Mouse (Mus musculus) limb, embryonic 11.5 days (tissue): Measurements from ENCODE around the gene Adssl1. TPM values are rescaled to one million over a fixed set of nuclear protein-coding genes. Genes with fewer than 3 reads are reported as not detected.

ENCODE experiments used
- ATAC-seq: fragments of 200-750 bp; cut with Nextera tagmentation; 2 replicates; pipeline ENCODE4 v1.8.0; 2017; ENCODE audit warnings: low read depth; ENCODE audit not compliant: insufficient number of reproducible peaks, low FRiP score, low TSS enrichment
- DNase-seq: peaks from one replicate; pipeline ENCODE4 v3.0.0-alpha.2; 2015; ENCODE audit warnings: low spot score
- H3K27ac ChIP-seq: fragments of 300-500 bp; sonication (generic); replicated peaks from 2 replicates; pipeline ENCODE4 v1.5.1; 2014; ENCODE audit warnings: low read depth, mild to moderate bottlenecking, low read length
- H3K27me3 ChIP-seq: fragments of 300-500 bp; sonication (generic); 2 replicates; pipeline ENCODE4 v1.6.1; 2014; ENCODE audit warnings: mild to moderate bottlenecking, low read length, mixed read lengths; ENCODE audit not compliant: control insufficient read depth, insufficient read depth
- H3K36me3 ChIP-seq: fragments of 300-500 bp; sonication (generic); 2 replicates; pipeline ENCODE4 v1.6.1; 2014; ENCODE audit warnings: mild to moderate bottlenecking, low read length, moderate library complexity, mixed read lengths; ENCODE audit not compliant: control insufficient read depth, insufficient read depth
- H3K4me1 ChIP-seq: fragments of 300-500 bp; sonication (generic); 2 replicates; pipeline ENCODE4 v1.6.1; 2014; ENCODE audit warnings: low read length, mixed read lengths; ENCODE audit not compliant: control insufficient read depth, insufficient read depth
- H3K4me2 ChIP-seq: fragments of 300-500 bp; sonication (generic); 2 replicates; pipeline ENCODE4 v1.6.1; 2014; ENCODE audit warnings: low read depth, mild to moderate bottlenecking, moderate library complexity; ENCODE audit not compliant: severe bottlenecking
- H3K4me3 ChIP-seq: fragments of 300-500 bp; sonication (generic); 2 replicates; pipeline ENCODE4 v1.5.1; 2014; ENCODE audit warnings: low read depth, low read length
- H3K9ac ChIP-seq: fragments of 300-500 bp; sonication (generic); 2 replicates; pipeline ENCODE4 v1.6.1; 2014; ENCODE audit warnings: mild to moderate bottlenecking, low read length
- H3K9me3 ChIP-seq: fragments of 300-500 bp; sonication (generic); 2 replicates; pipeline ENCODE4 v1.6.1; 2016; ENCODE audit warnings: low read length; ENCODE audit not compliant: control insufficient read depth
- WGBS: fragments of 180-500 bp; shearing (Covaris S2); extraction: QIAGEN DNeasy Blood & Tissue Kit; methylation state at CpG from one replicate; pipeline ENCODE4 v1.1.7; 2014; 5-methylcytosine and 5-hydroxymethylcytosine counted together
- polyA plus RNA-seq: library from polyadenylated mRNA; unstranded; fragments of >200 nt; fragmentation: Nextera tagmentation; extraction: Ambion mirVana; gene quantifications from 2 replicates; pipeline ENCODE4 v1.2.1, GENCODE M21; 2014

The Adssl1 gene
- polyA plus RNA-seq, 1 experiment from 2014 or later, result 4.4 TPM

DNA sequence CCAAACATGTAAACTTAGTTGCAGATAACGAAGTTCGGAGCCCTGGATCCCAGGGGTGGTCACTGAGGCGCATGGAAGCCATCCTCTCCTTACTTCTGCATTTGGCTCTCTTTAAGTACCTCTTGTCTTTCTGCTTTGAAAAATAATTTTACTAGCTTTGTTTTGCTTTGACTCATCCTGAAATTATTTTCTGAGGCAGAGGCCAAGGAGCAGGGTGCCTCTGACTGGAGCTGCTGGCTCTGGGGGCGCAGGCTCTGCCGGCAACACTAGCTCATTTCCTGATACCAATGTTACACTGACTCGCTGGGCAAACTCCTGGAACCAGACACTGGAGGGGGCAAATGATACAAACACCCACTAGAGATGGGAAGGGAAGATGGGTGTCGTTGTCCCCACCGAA, 39.9 kb upstream of the Adssl1 start:
- DNase-seq, result no peak

DNA sequence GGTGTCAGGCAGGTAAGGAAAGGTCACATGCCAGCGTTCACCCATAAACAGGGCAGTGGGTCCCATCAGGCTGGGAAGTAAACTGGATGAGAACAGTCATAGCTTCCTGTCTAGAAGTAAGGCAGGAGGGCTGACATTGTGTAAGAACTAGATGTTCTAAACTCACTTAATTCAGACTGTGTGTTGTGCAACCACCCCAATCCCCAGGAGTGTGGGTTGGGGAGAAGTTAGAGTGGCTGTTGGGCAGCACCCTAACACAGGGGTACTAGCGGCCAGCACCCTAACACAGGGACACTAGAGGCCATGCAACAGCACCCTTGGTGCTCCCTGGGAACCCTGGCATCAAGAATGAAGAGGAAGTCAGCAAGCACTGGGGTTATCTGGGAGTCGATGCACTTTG, 38.7 kb upstream of the Adssl1 start:
- Histone ChIP-seq H3K4me1 (peaks cover 7% of the 10 kb centered on the region), H3K9me3 (no peaks in the 10 kb centered on the region), H3K27me3 (no peaks in the 10 kb centered on the region), H3K4me2 (no peak overlapping the region), H3K27ac (no peak overlapping the region), H3K4me3 (no peak overlapping the region), H3K36me3 (no peaks in the 10 kb centered on the region), H3K9ac (no peak overlapping the region)
- no peak for ATAC-seq
- no peak for DNase-seq
- 79% methylated on average over 3 of the region's 3 CpGs for WGBS

More for the DNA sequence above, 39.9 kb upstream of the Adssl1 start:
- Histone ChIP-seq H3K9me3 (no peaks in the 10 kb centered on the region), H3K4me1 (peaks cover 7% of the 10 kb centered on the region), H3K4me2 (no peak overlapping the region), H3K9ac (no peak overlapping the region), H3K36me3 (no peaks in the 10 kb centered on the region), H3K4me3 (no peak overlapping the region), H3K27me3 (no peaks in the 10 kb centered on the region), H3K27ac (no peak overlapping the region)
- ATAC-seq, result no peak
- 86% methylated on average over 8 of the region's 8 CpGs for WGBS

DNA sequence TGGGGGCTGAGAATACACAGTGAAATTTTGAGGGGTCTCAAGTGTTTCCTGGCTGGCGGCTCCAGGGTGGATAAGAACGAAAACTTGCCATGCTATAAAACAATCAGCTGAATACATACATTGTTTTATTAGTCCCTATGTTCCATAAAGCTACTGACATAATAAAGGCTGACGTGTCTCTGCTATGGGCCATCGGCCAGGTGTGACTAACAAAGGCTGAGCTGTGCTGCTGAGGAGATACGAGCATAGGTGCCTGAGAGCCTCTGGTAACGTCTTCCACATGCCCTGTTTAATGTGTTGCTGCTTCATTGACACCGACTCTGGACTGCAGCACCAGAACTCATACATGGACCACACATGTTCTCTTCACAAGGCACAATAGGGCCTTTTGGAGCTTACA, 34.9 kb upstream of the Adssl1 start:
- Histone ChIP-seq H3K4me2 (no peak overlapping the region), H3K4me3 (no peak overlapping the region), H3K9me3 (no peaks in the 10 kb centered on the region), H3K4me1 (no peaks in the 10 kb centered on the region), H3K9ac (no peak overlapping the region), H3K27ac (no peak overlapping the region), H3K27me3 (peaks cover 11% of the 10 kb centered on the region), H3K36me3 (no peaks in the 10 kb centered on the region)
- WGBS, result 72% methylated on average over 7 of the region's 7 CpGs
- ATAC-seq, result no peak
- no peak for DNase-seq

DNA sequence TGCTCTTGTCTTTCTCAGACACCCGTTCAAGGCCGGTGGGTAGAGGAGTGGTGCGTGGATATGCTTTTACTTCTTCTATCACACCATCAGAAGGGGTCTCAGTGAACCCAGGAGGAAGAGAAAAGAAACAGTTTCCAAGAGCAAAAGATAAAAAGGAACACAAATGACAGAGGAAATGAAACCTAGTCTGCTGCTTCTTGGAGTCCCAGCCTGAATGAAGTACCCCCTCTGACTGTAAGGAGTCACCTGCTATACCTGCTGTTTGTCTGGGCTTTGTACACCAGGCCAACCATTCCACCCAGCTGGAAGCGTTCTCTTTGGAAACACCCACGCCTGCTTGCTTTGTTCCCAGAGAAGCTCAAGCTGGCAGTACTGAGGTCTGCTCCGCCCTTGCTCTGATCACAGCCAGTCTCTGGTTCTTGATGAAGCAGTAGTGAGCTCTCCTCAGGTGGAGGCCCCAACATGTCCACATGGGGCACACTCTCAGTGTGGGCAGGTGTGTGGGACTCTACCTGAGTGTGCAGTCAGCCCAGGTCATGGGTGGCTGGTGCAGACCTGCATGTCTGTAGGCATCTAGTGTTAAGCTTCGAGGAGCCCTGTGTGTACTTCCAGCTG, 33.8 kb upstream of the Adssl1 start:
- Histone ChIP-seq H3K4me3 (no peak overlapping the region), H3K9me3 (no peaks in the 10 kb centered on the region), H3K27ac (no peak overlapping the region), H3K4me2 (no peak overlapping the region), H3K4me1 (no peaks in the 10 kb centered on the region), H3K36me3 (no peaks in the 10 kb centered on the region), H3K9ac (no peak overlapping the region), H3K27me3 (peaks cover 11% of the 10 kb centered on the region)
- 77% methylated on average over 7 of the region's 7 CpGs for WGBS
- ATAC-seq, result no peak
- DNase-seq, result no peak

DNA sequence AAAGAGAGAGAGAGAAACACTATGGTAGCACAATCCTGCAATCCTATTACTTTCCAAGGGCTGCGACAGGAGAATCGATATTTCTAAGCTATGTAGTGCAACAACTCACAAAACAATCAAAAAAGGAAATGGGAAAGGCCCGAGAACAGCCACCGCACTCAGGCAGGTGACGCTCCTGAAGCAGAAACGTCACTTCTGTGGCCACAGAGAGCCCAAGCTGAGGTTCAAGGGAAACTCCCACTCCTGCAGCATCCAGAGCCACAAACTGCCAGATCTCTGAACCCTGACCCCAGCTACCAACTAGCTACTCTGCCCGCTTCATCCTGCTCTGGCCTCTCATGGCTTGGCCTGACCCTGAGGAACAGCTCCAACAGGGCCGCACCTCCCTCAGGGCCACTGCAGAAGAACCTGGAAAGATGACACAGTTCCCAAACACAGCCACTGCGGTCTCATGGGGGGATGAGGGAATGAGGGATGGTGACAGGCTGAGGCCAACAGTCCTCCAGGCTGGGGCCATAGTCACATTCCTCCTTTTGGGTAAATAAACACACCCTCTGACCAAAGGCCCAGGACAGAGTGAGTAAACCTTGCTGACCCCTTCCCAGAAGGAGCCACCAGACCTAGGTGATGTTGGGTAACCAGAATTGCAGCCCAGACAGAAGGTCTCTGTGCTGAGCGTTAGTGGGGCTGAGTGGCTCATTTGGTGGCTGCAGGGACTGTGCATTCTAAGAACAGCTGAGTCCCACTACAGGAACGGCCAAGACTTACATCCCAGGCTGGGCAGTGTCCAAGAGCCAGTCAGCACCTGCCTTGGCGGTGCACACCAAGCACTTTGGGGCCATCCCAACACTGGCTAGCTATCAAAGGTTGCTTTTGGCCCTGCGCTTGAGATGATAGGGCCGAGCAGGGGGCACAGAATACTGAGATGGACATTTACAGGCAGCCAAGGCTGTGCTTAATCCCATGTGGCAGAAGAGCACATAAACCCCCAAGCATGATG, 32.4 kb upstream of the Adssl1 start:
- Histone ChIP-seq H3K4me2 (no peak overlapping the region; the same call in 1 of the 2 replicates), H3K4me1 (no peaks in the 10 kb centered on the region), H3K27ac (no peak overlapping the region), H3K36me3 (no peaks in the 10 kb centered on the region), H3K9me3 (no peaks in the 10 kb centered on the region), H3K27me3 (peaks cover 11% of the 10 kb centered on the region), H3K9ac (no peak overlapping the region), H3K4me3 (no peak overlapping the region)
- DNase-seq (no peak), ATAC-seq (no peak)
- WGBS, result 58% methylated on average over 14 of the region's 14 CpGs

DNA sequence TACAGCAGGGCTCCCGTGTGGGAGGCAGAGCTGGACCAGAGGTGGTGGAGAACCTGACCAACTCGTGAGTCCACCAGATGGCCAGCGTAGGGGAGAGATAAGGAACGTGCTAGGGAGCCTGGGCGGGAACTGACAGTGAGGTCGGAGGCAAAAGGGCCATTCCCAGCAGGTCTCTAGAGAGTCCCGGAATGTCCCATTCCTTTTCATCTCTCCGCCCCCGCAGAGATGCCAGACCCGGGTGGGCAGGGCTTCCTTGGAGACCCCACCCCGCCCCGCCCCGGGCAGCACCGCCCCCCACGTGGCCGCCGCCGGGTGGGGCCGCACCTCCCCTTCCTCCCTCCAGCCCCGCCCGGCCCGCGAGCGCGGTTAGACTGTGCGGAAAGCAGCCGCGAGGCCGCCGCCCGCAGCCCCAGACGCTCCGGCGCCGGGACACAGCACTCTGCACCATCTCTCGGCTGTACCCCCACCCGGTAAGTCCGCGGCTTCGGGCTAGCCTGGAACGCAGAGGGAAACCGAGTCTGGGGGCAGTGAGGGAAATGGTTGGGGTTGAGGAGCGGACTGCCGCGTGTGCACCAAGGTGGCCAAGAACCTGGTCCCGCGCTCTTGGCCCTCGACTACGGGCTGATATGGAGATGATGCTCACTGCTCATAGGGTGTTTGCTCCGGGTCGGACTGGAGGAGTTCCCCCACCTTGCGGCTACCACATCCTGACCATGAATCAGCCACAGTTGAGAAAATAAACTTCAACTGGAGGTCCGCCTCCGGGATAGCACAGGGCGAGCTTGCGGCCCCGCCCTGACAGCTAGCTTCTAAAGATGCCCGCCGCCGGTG, 31.2 kb upstream of the Adssl1 start, which contains the start of gene Inf2:
Gene Inf2 (plus strand): TSS at position 359 of the 831 bp plus-strand sequence.
- Histone ChIP-seq H3K27ac (no peak within 1 kb of the TSS), H3K4me2 (peak within 1 kb of the TSS; percentile 91), H3K36me3 (no peaks in the 10 kb centered on the region), H3K4me1 (no peaks in the 10 kb centered on the region), H3K9me3 (no peaks in the 10 kb centered on the region), H3K4me3 (peak within 1 kb of the TSS; percentile 46), H3K9ac (peak within 1 kb of the TSS; percentile 52; the same call in 1 of the 2 replicates), H3K27me3 (peaks cover 11% of the 10 kb centered on the region)
- under 1% methylated on average over 49 of the region's 60 CpGs for WGBS
- peak; percentile 82 for DNase-seq
- peak; percentile 87 for ATAC-seq

DNA sequence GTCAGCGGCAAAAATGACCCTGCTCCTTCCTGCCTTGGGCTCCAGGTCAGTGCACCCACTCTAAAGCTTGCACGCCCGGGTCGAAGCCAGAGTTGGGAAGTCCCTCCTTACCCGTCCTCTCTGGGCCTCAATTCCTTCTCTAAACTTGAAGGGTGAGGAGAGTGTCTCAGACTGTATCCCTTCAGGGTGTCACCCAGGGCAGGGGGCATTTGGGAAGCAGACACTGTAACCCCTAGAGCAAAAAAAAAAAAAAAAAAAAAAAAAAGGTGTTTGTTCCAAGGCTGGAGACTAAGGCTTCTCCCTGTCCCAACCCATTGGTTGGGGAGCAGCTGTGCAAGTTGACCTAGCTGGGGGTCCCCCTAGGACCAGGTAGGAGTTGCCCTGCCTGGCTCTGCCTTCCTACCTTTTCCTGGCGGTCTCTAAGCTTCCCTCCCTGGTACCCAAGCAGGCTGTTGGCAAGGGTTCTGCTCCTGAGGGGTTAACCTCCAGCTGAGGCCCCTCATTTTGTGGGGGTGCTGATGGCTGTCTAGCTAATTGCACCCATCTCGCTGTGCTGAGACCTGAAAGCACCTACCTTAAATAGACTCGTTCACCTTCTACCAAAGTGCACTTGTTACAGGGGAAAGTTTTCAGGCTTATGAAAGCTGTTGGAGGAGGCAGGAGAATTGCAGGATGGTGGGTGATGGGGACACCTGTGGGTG, 30.2 kb upstream of the Adssl1 start:
- no peak overlapping the region for H3K27ac ChIP-seq
- peak overlapping the region; percentile 46; the same call in 1 of the 2 replicates for H3K4me3 ChIP-seq
- 65% methylated on average over 8 of the region's 8 CpGs for WGBS
- DNase-seq (no peak), ATAC-seq (no peak)
- peaks cover 11% of the 10 kb centered on the region for H3K27me3 ChIP-seq
- H3K4me1 ChIP-seq, result no peaks in the 10 kb centered on the region
- H3K9me3 ChIP-seq, result no peaks in the 10 kb centered on the region
- no peaks in the 10 kb centered on the region for H3K36me3 ChIP-seq
- peak overlapping the region; percentile 91 for H3K4me2 ChIP-seq
- H3K9ac ChIP-seq, result no peak overlapping the region
